Mouse (Mus musculus): ENCODE data around the gene Mdm4.

- TF ChIP-seq CTCF (IDR thresholded peaks at IDR 0.05; ENCODE audit: control insufficient read depth, insufficient read depth, insufficient read length), result no peak
- TF ChIP-seq MYOD1 (IDR thresholded peaks at IDR 0.05; ENCODE audit: control insufficient read depth, insufficient read length, low read depth), result no peak
- no peak for TF ChIP-seq CEBPB (IDR thresholded peaks at IDR 0.05; ENCODE audit: low read depth)
- TF ChIP-seq USF1 (IDR thresholded peaks at IDR 0.05; ENCODE audit: low read depth), result no peak
- no peak for TF ChIP-seq MAX (IDR thresholded peaks at IDR 0.05)
Measured at GRCm38 (mm10) chr1:133057345-133058034, 27.1 kb upstream of the Mdm4 start.

Measured in C2C12 (cell line).